Mouse (Mus musculus) heart, embryonic 11.5 days (tissue): ENCODE results near the gene Islr. TPM values are rescaled to one million over a fixed set of nuclear protein-coding genes. Genes with fewer than 3 reads are reported as not detected.
"Not testable (repeated sequence)": the region's sequence is repeated elsewhere in the genome, so short reads cannot be mapped to it uniquely, and the experiment has no call there.

Source experiments
- ATAC-seq: fragments of 200-750 bp; cut with Nextera tagmentation; replicated peaks from 2 replicates; pipeline ENCODE4 v1.8.0; 2017; ENCODE audit warnings: moderate library complexity; ENCODE audit not compliant: insufficient number of reproducible peaks, low FRiP score, low TSS enrichment
- H3K27ac ChIP-seq: fragments of 300-500 bp; sonication (generic); 2 replicates; pipeline ENCODE4 v1.5.1; 2014; ENCODE audit warnings: mild to moderate bottlenecking, low read depth, low read length
- H3K27me3 ChIP-seq: fragments of 300-500 bp; sonication (generic); 2 replicates; pipeline ENCODE4 v1.6.1; 2014; ENCODE audit warnings: mild to moderate bottlenecking, low read length, mixed read lengths; ENCODE audit not compliant: control insufficient read depth, insufficient read depth
- H3K36me3 ChIP-seq: fragments of 300-500 bp; sonication (generic); 2 replicates; pipeline ENCODE4 v1.6.1; 2014; ENCODE audit warnings: mild to moderate bottlenecking, low read length, moderate library complexity, mixed read lengths; ENCODE audit not compliant: control insufficient read depth, insufficient read depth
- H3K4me1 ChIP-seq: fragments of 300-500 bp; sonication (generic); 2 replicates; pipeline ENCODE4 v1.6.1; 2014; ENCODE audit warnings: low read length; ENCODE audit not compliant: control insufficient read depth, insufficient read depth
- H3K4me2 ChIP-seq: fragments of 300-500 bp; sonication (generic); 2 replicates; pipeline ENCODE4 v1.6.1; 2014; ENCODE audit warnings: mild to moderate bottlenecking, moderate library complexity
- H3K4me3 ChIP-seq: fragments of 300-500 bp; sonication (generic); 2 replicates; pipeline ENCODE4 v1.5.1; 2014; ENCODE audit warnings: low read depth, low read length
- H3K9ac ChIP-seq: fragments of 300-500 bp; sonication (generic); 2 replicates; pipeline ENCODE4 v1.6.1; 2014; ENCODE audit warnings: mild to moderate bottlenecking, low read depth, low read length, moderate library complexity
- H3K9me3 ChIP-seq: fragments of 300-500 bp; sonication (generic); replicated peaks from 2 replicates; pipeline ENCODE4 v1.6.1; 2016; ENCODE audit warnings: low read length; ENCODE audit not compliant: control insufficient read depth
- WGBS: fragments of 180-500 bp; shearing (Covaris S2); extraction: QIAGEN DNeasy Blood & Tissue Kit; methylation state at CpG from one replicate; pipeline ENCODE4 v1.1.7; 2014; ENCODE audit not compliant: insufficient replicate concordance; 5-methylcytosine and 5-hydroxymethylcytosine counted together
- polyA plus RNA-seq: library from polyadenylated mRNA; unstranded; fragments of >200 nt; fragmentation: Nextera tagmentation; extraction: Ambion mirVana; gene quantifications from 2 replicates; pipeline ENCODE4 v1.2.1, GENCODE M21; 2014

The Islr gene
- 5.5 and 6.2 TPM in 2 replicates for polyA plus RNA-seq

GRCm38 (mm10) chr9:58203516-58204447 lies at the start of gene Islr, which contains the start of gene Islr2:
TSS of gene Islr (minus strand) at chr9:58204306.
TSS of gene Islr2 (minus strand) at chr9:58204319.
- H3K36me3 ChIP-seq = no peaks in the 10 kb centered on the region
- peak; percentile 56 for ATAC-seq
- peak within 1 kb of the TSS; percentile 46; the same call in 1 of the 2 replicates for H3K9ac ChIP-seq
- H3K4me2 ChIP-seq = peak within 1 kb of the TSS; percentile 73
- H3K27me3 ChIP-seq = peaks cover 56% of the 10 kb centered on the region
- H3K9me3 ChIP-seq = no peaks in the 10 kb centered on the region
- H3K4me1 ChIP-seq = peaks cover 13% of the 10 kb centered on the region; the same call in 1 of the 2 replicates
- no peak within 1 kb of the TSS for H3K27ac ChIP-seq
- 2% methylated on average over 42 of the region's 42 CpGs for WGBS
- H3K4me3 ChIP-seq = peak within 1 kb of the TSS; percentile 45

- not testable (repeated sequence) for H3K27ac ChIP-seq, H3K36me3 ChIP-seq, H3K9me3 ChIP-seq, ATAC-seq, H3K27me3 ChIP-seq
- H3K4me3 ChIP-seq = peak overlapping the region; percentile 87
- 60% methylated on average over 5 of the region's 5 CpGs for WGBS
- peak overlapping the region; percentile 84 for H3K4me2 ChIP-seq
- peaks cover 12% of the 10 kb centered on the region for H3K4me1 ChIP-seq
- peak overlapping the region; percentile 85 for H3K9ac ChIP-seq
Observed at GRCm38 (mm10) chr9:58253805-58254122, 49.7 kb upstream of the Islr start.

- no peaks in the 10 kb centered on the region; the same call in 1 of the 2 replicates for H3K36me3 ChIP-seq
- peaks cover 18% of the 10 kb centered on the region for H3K4me1 ChIP-seq
- ATAC-seq = peak; percentile 92
- no peaks in the 10 kb centered on the region for H3K27me3 ChIP-seq
- peak within 1 kb of the TSS; percentile 84 for H3K4me2 ChIP-seq
- H3K27ac ChIP-seq = peak within 1 kb of the TSS; percentile 70
- no peaks in the 10 kb centered on the region for H3K9me3 ChIP-seq
- 1% methylated on average over 31 of the region's 31 CpGs for WGBS
- peak within 1 kb of the TSS; percentile 85 for H3K9ac ChIP-seq
- peak within 1 kb of the TSS; percentile 87 for H3K4me3 ChIP-seq
Observed at GRCm38 (mm10) chr9:58253033-58253804, 49.1 kb upstream of the Islr start, which contains the start of gene Stoml1. TSS of gene Stoml1 (plus strand) at chr9:58253164.

GRCm38 (mm10) chr9:58250730-58251129 lies 46.6 kb upstream of the Islr start:
- ATAC-seq, H3K9ac ChIP-seq, H3K4me3 ChIP-seq, H3K27me3 ChIP-seq, H3K36me3 ChIP-seq, H3K9me3 ChIP-seq: not testable (repeated sequence)
- WGBS = 85% methylated on average over 1 of the region's 1 CpGs
- Histone ChIP-seq H3K27ac (peak overlapping the region; percentile 86), H3K4me1 (peaks cover 30% of the 10 kb centered on the region), H3K4me2 (peak overlapping the region; percentile 80; the same call in 1 of the 2 replicates)

GRCm38 (mm10) chr9:58250322-58250721 lies 46.2 kb upstream of the Islr start:
- Histone ChIP-seq H3K4me3 (peak overlapping the region; percentile 68), H3K27ac (peak overlapping the region; percentile 86), H3K36me3 (no peaks in the 10 kb centered on the region), H3K4me1 (peaks cover 30% of the 10 kb centered on the region), H3K9me3 (no peaks in the 10 kb centered on the region), H3K4me2 (peak overlapping the region; percentile 80), H3K9ac (peak overlapping the region; percentile 90), H3K27me3 (no peaks in the 10 kb centered on the region)
- WGBS = 67% methylated on average over 8 of the region's 8 CpGs
- ATAC-seq = no peak

- Histone ChIP-seq H3K27me3 (no peaks in the 10 kb centered on the region), H3K9me3 (no peaks in the 10 kb centered on the region), H3K9ac (peak within 1 kb of the TSS; percentile 90), H3K4me1 (peaks cover 30% of the 10 kb centered on the region), H3K36me3 (no peaks in the 10 kb centered on the region), H3K4me3 (peak within 1 kb of the TSS; percentile 68), H3K27ac (peak within 1 kb of the TSS; percentile 86), H3K4me2 (peak within 1 kb of the TSS; percentile 80)
- under 1% methylated on average over 16 of the region's 16 CpGs for WGBS
- 0 out of 2 replicates have a peak, but pooled peaks have one; percentile 46 for ATAC-seq
Observed at GRCm38 (mm10) chr9:58249592-58250192, 45.6 kb upstream of the Islr start, which contains the start of gene Pml. TSS of gene Pml (minus strand) at chr9:58249786.

GRCm38 (mm10) chr9:58248746-58249413 lies 44.8 kb upstream of the Islr start:
- H3K9me3 ChIP-seq = no peaks in the 10 kb centered on the region
- WGBS = 38% methylated on average over 7 of the region's 7 CpGs
- H3K9ac ChIP-seq = peak overlapping the region; percentile 90
- H3K27ac ChIP-seq = peak overlapping the region; percentile 86
- peaks cover 34% of the 10 kb centered on the region for H3K4me1 ChIP-seq
- no peaks in the 10 kb centered on the region for H3K36me3 ChIP-seq
- no peak for ATAC-seq
- H3K4me2 ChIP-seq = peak overlapping the region; percentile 80
- H3K27me3 ChIP-seq = no peaks in the 10 kb centered on the region
- peak overlapping the region; percentile 68 for H3K4me3 ChIP-seq
